Mouse (Mus musculus) heart, embryonic 11.5 days (tissue): ENCODE data around the gene Kctd8. TPM values are rescaled to one million over a fixed set of nuclear protein-coding genes. Genes with fewer than 3 reads are reported as not detected.
"Not testable (repeated sequence)": the region's sequence is repeated elsewhere in the genome, so short reads cannot be mapped to it uniquely, and the experiment has no call there.

Experiments used
- ATAC-seq: fragments of 200-750 bp; cut with Nextera tagmentation; replicated peaks from 2 replicates; pipeline ENCODE4 v1.8.0; 2017; ENCODE audit warnings: moderate library complexity; ENCODE audit not compliant: insufficient number of reproducible peaks, low FRiP score, low TSS enrichment
- H3K27ac ChIP-seq: fragments of 300-500 bp; sonication (generic); 2 replicates; pipeline ENCODE4 v1.5.1; 2014; ENCODE audit warnings: mild to moderate bottlenecking, low read depth, low read length
- H3K27me3 ChIP-seq: fragments of 300-500 bp; sonication (generic); 2 replicates; pipeline ENCODE4 v1.6.1; 2014; ENCODE audit warnings: mild to moderate bottlenecking, low read length, mixed read lengths; ENCODE audit not compliant: control insufficient read depth, insufficient read depth
- H3K36me3 ChIP-seq: fragments of 300-500 bp; sonication (generic); 2 replicates; pipeline ENCODE4 v1.6.1; 2014; ENCODE audit warnings: mild to moderate bottlenecking, low read length, moderate library complexity, mixed read lengths; ENCODE audit not compliant: control insufficient read depth, insufficient read depth
- H3K4me1 ChIP-seq: fragments of 300-500 bp; sonication (generic); 2 replicates; pipeline ENCODE4 v1.6.1; 2014; ENCODE audit warnings: low read length; ENCODE audit not compliant: control insufficient read depth, insufficient read depth
- H3K4me2 ChIP-seq: fragments of 300-500 bp; sonication (generic); 2 replicates; pipeline ENCODE4 v1.6.1; 2014; ENCODE audit warnings: mild to moderate bottlenecking, moderate library complexity
- H3K4me3 ChIP-seq: fragments of 300-500 bp; sonication (generic); 2 replicates; pipeline ENCODE4 v1.5.1; 2014; ENCODE audit warnings: low read depth, low read length
- H3K9ac ChIP-seq: fragments of 300-500 bp; sonication (generic); 2 replicates; pipeline ENCODE4 v1.6.1; 2014; ENCODE audit warnings: mild to moderate bottlenecking, low read depth, low read length, moderate library complexity
- H3K9me3 ChIP-seq: fragments of 300-500 bp; sonication (generic); replicated peaks from 2 replicates; pipeline ENCODE4 v1.6.1; 2016; ENCODE audit warnings: low read length; ENCODE audit not compliant: control insufficient read depth
- WGBS: fragments of 180-500 bp; shearing (Covaris S2); extraction: QIAGEN DNeasy Blood & Tissue Kit; methylation state at CpG from one replicate; pipeline ENCODE4 v1.1.7; 2014; ENCODE audit not compliant: insufficient replicate concordance; 5-methylcytosine and 5-hydroxymethylcytosine counted together
- polyA plus RNA-seq: library from polyadenylated mRNA; unstranded; fragments of >200 nt; fragmentation: Nextera tagmentation; extraction: Ambion mirVana; gene quantifications from 2 replicates; pipeline ENCODE4 v1.2.1, GENCODE M21; 2014

Gene Kctd8
- polyA plus RNA-seq, 1 experiment from 2014 or later = 0.82 TPM

- Histone ChIP-seq H3K36me3 (no peaks in the 10 kb centered on the region), H3K27me3 (no peaks in the 10 kb centered on the region), H3K4me2 (no peak overlapping the region), H3K27ac (no peak overlapping the region), H3K9ac (no peak overlapping the region), H3K4me1 (no peaks in the 10 kb centered on the region), H3K4me3 (no peak overlapping the region), H3K9me3 (no peaks in the 10 kb centered on the region)
- no peak for ATAC-seq
- WGBS = 75% methylated on average over 7 of the region's 7 CpGs
Measured at GRCm38 (mm10) chr5:69312611-69313010, 28.9 kb downstream of the Kctd8 start.

DNA sequence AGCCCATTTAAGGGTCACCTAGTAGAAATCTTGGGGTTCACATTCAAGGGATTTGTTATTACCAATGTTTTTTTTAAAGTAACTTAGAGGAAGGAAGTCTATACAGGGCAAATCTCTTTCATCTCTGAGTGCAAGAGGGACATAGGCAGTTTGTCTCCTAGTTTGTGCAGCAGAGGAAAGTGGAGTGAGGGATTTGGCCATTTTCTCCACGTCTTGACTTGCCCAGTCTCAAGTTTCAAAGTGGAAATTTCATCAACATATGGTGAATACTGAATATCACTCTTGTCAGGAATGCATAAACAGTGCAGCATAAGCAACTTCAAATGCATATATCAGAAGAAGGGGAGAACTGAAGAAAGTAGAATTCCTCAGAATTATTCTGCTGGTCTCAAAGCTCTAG, 39.8 kb downstream of the Kctd8 start:
- H3K27ac ChIP-seq = no peak overlapping the region
- H3K9me3 ChIP-seq = no peaks in the 10 kb centered on the region
- no peaks in the 10 kb centered on the region for H3K27me3 ChIP-seq
- WGBS = 22% methylated on average over 1 of the region's 1 CpGs
- H3K36me3 ChIP-seq = no peaks in the 10 kb centered on the region
- no peak overlapping the region for H3K4me3 ChIP-seq
- H3K4me1 ChIP-seq = no peaks in the 10 kb centered on the region
- no peak overlapping the region for H3K9ac ChIP-seq
- no peak overlapping the region for H3K4me2 ChIP-seq
- ATAC-seq = no peak

DNA sequence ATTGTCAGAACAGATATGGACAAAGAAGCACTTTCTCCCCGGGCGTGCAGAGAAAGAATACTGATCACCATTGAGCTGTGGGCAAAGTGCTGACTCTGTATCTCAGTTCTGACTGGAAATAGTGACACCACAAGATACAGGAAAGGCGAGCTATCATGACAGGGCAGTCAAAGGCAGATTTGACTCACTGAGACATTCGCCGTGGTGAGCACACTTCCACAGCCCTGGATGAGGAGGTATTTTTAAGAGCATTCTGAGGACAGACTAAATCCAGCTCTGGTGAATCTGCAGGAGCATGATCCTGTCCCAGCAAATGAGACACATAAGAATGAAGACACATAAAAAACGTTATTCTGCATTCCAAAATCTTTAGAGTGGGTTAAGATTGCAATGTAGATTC, 49.1 kb downstream of the Kctd8 start:
- H3K36me3 ChIP-seq = no peaks in the 10 kb centered on the region
- no peak for ATAC-seq
- no peak overlapping the region for H3K9ac ChIP-seq
- WGBS = 46% methylated on average over 6 of the region's 6 CpGs
- no peaks in the 10 kb centered on the region for H3K9me3 ChIP-seq
- no peak overlapping the region for H3K4me2 ChIP-seq
- H3K27me3 ChIP-seq = no peaks in the 10 kb centered on the region
- no peaks in the 10 kb centered on the region for H3K4me1 ChIP-seq
- H3K27ac ChIP-seq = no peak overlapping the region
- H3K4me3 ChIP-seq = no peak overlapping the region

DNA sequence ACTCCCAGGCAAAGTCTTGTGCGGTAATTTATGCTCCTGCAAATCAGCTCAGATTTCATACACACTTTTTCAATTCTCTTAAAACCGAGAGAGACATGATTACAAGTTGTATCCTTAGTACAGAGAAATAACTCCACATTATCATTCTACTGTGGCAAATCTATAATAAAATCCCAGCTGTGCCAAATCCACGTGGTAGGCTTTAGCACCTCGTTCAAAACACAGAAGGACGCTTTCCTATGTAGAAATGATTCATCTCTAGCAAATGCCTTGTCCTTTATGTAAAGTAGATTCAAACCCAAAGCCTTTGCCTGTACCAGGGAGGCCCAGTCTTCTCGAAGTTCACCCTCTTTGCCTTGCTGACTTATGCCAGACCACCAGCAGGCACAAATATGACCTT, 57.1 kb downstream of the Kctd8 start:
- Histone ChIP-seq H3K9me3 (no peaks in the 10 kb centered on the region), H3K4me2 (no peak overlapping the region), H3K27me3 (no peaks in the 10 kb centered on the region), H3K4me3 (no peak overlapping the region), H3K9ac (no peak overlapping the region), H3K4me1 (no peaks in the 10 kb centered on the region), H3K27ac (no peak overlapping the region), H3K36me3 (no peaks in the 10 kb centered on the region)
- WGBS = 74% methylated on average over 6 of the region's 6 CpGs
- ATAC-seq = no peak

- ATAC-seq = no peak
- Histone ChIP-seq H3K4me1 (no peaks in the 10 kb centered on the region), H3K4me3 (no peak overlapping the region), H3K4me2 (no peak overlapping the region), H3K27ac (no peak overlapping the region), H3K9me3 (no peaks in the 10 kb centered on the region), H3K9ac (no peak overlapping the region), H3K27me3 (no peaks in the 10 kb centered on the region), H3K36me3 (no peaks in the 10 kb centered on the region)
- WGBS = 69% methylated on average over 2 of the region's 2 CpGs
Measured at GRCm38 (mm10) chr5:69252366-69252765, 89.1 kb downstream of the Kctd8 start.

DNA sequence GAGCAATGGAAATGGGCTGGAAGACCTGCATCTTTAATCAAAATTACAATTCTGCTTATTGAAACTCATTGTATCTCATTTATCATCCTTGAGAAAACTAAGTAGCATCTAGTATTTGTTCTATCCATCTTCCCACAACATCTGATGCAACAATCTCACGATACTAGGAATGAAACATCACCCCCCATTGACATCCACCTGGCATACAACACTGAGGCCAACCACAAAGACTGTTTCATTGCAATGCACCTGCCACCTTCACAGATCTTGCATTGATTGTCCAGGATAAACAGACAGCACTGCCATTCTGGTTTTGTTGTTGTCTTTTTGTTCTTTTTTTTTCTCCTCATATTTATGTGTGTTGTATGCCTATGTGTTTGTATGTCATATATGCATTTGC, 99.5 kb downstream of the Kctd8 start:
- no peaks in the 10 kb centered on the region for H3K4me1 ChIP-seq
- no peak overlapping the region for H3K4me3 ChIP-seq
- ATAC-seq = no peak
- no peaks in the 10 kb centered on the region for H3K27me3 ChIP-seq
- no peak overlapping the region for H3K4me2 ChIP-seq
- no peak overlapping the region for H3K27ac ChIP-seq
- H3K9ac ChIP-seq = no peak overlapping the region
- 77% methylated on average over 1 of the region's 1 CpGs for WGBS
- no peaks in the 10 kb centered on the region for H3K36me3 ChIP-seq
- H3K9me3 ChIP-seq = no peaks in the 10 kb centered on the region

DNA sequence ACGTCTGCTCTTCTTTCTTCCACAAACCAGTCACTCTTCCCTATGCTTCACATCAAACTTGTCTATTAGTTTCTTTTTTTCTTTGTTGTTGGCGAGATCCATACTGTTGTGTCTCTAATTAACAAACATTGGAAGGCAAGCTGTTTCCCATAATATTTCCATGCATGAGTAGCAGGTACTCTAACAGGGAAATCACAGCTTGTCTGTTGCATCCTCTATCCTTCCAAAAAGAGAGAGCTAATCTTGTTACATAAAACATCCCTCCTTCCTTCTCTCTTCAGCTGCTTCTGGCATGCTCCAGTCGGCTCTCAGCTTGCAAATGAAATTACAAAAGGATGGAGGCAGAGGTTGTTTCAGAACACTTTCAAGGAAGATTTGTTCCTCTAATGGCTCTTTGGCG, 107.9 kb downstream of the Kctd8 start:
- 60% methylated on average over 4 of the region's 4 CpGs for WGBS

DNA sequence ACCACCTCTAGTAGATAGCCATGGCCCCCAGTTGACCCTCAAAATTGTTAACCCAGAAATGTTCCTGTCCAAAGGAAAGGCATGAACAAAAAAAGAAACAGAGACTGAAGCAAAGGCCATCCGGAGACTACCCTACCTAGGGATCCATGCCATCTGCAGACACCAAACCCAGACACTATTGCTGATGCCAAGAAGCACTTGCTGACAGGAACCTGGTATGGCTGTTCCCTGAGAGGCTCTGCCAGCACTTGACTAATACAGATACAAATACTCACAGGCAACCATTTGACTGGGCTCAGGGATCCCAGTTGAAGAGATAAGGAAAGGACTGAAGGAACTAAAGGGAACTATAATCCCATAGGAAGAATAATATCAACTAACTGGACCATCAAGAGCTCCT, 109.8 kb downstream of the Kctd8 start:
- not testable (repeated sequence) for H3K9ac ChIP-seq, H3K36me3 ChIP-seq, ATAC-seq, H3K4me1 ChIP-seq, H3K27me3 ChIP-seq, H3K27ac ChIP-seq, H3K4me2 ChIP-seq, H3K9me3 ChIP-seq, H3K4me3 ChIP-seq
- WGBS = 74% methylated on average over 1 of the region's 1 CpGs

More for the DNA sequence above, 107.9 kb downstream of the Kctd8 start:
- Histone ChIP-seq H3K27me3 (no peaks in the 10 kb centered on the region), H3K9me3 (no peaks in the 10 kb centered on the region), H3K9ac (no peak overlapping the region), H3K4me3 (no peak overlapping the region), H3K27ac (no peak overlapping the region), H3K4me2 (no peak overlapping the region), H3K4me1 (no peaks in the 10 kb centered on the region), H3K36me3 (no peaks in the 10 kb centered on the region)
- no peak for ATAC-seq

DNA sequence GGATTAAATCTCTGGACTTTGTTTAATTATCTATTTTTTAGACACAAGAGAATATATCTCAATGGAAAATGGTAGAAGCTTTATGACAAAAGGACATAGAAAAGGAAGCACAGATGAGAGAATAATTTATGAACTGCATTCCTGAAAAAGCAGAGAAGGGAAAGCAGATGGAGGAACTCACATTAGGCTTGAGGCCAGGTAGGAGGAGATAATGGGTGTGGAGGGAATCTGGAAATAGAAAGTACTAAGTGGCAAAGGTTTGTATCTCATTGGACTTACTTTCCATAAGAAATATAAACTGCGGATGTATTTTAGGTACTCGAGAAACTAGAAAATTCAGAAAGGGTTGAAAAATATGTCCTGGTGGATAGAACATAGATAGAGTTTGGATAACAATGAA, 114.3 kb downstream of the Kctd8 start:
- Histone ChIP-seq H3K4me2 (no peak overlapping the region), H3K27ac (no peak overlapping the region), H3K36me3 (no peaks in the 10 kb centered on the region), H3K9me3 (no peaks in the 10 kb centered on the region), H3K4me3 (no peak overlapping the region), H3K9ac (no peak overlapping the region), H3K4me1 (no peaks in the 10 kb centered on the region), H3K27me3 (no peaks in the 10 kb centered on the region)
- WGBS = 93% methylated on average over 2 of the region's 2 CpGs
- ATAC-seq = no peak
